Mouse (Mus musculus): ENCODE measurements around the gene Gm7951. TPM values are rescaled to one million over a fixed set of nuclear protein-coding genes. Genes with fewer than 3 reads are reported as not detected.
"Not testable (repeated sequence)": the region's sequence is repeated elsewhere in the genome, so short reads cannot be mapped to it uniquely, and the experiment has no call there.

The Gm7951 gene
- total RNA-seq (2021) = not detected

DNA sequence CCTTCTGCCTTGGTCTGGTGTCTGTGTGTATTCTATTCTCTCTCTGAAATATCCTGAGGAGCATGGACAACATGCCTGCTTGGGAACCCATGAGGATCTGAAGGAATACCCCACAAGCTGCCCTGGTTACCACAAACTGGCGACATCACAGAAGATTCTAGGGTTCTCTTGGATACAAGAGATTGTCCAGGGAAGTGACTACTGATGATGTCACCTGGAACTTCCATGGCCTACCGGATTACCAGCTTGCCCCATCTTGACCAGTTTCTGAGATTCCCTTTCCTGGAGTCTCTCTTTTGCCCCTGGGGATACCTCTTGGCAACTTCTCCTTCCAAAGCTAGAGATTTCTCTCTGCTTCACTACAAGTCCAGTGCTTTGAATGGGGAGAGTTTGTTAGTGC is at the start of gene Gm7951:
Gm7951 (minus strand) TSS at position 101 of the 400 bp plus-strand sequence.
- DNase-seq; intact Hi-C loops (cut with DNase I): not testable (repeated sequence)

- intact Hi-C loops (cut with DNase I); DNase-seq: not testable (repeated sequence)
Observed at GRCm38 (mm10) chr14:42162522-42162921, 45.4 kb upstream of the Gm7951 start, which contains the start of gene Gm17027. Gene Gm17027, minus strand, starts transcription at chr14:42162622.

- DNase-seq; intact Hi-C loops (cut with DNase I): not testable (repeated sequence)
Observed at GRCm38 (mm10) chr14:42134571-42134970, 17.4 kb upstream of the Gm7951 start.

DNA sequence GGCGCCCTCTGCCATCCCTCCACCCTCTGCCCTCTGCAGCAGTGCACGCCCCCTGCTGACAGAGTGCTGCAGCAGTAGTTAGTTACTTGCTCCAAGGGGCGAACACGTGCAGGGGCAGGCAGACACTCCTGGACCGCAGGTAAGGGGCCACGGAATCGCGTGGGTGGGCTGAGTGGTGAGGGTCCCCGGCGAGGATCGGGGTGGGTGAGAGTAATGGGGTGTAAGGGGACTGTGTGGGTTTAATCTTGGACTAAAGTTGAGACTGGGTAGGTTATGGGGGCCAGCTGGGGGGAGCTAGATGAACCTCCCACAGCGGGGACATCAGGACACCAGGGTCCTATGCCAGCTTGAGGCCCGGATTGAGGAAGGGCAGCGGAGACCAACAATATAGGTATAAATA is 16.6 kb upstream of the Gm7951 start:
- DNase-seq; intact Hi-C loops (cut with DNase I): not testable (repeated sequence)

Other genes starting within 250 kb of the Gm7951 start
- not detected for gene Gm7980, start 210.1 kb downstream of the Gm7951 start, total RNA-seq (2021)
- gene 1700049E17Rik1, start 192.4 kb downstream of the Gm7951 start, total RNA-seq (2021) = not detected
- gene 1700024B05Rik, start 173.4 kb downstream of the Gm7951 start, total RNA-seq (2021) = not detected
- gene Gm6401, start 149.4 kb downstream of the Gm7951 start, total RNA-seq (2021) = not detected
- not detected for gene Gm3543, start 134.0 kb downstream of the Gm7951 start, total RNA-seq (2021)
- not detected for gene Gm17027, start 45.3 kb upstream of the Gm7951 start, total RNA-seq (2021)
- gene Gm3573, start 73.4 kb upstream of the Gm7951 start, total RNA-seq (2021) = not detected
- not detected for gene Gm17026, start 142.7 kb upstream of the Gm7951 start, total RNA-seq (2021)
- gene Gm9611, start 180.0 kb upstream of the Gm7951 start, total RNA-seq (2021) = not detected
- gene Gm7995, start 192.8 kb upstream of the Gm7951 start, total RNA-seq (2021) = not detected